Mouse (Mus musculus) brain, embryonic 14.5 days (tissue): ENCODE data around the gene Snrpe.

Experiments
- CTCF ChIP-seq: fragments of 200-500 bp; IDR thresholded peaks from 2 replicates; pipeline ENCODE4 v1.5.1; 2012; ENCODE audit warnings: inconsistent platforms, mild to moderate bottlenecking, moderate library complexity, borderline replicate concordance; ENCODE audit not compliant: insufficient read depth, insufficient read length; ENCODE audit errors: extremely low read depth
- POLR2A ChIP-seq: fragments of 200-500 bp; IDR thresholded peaks from 2 replicates; pipeline ENCODE4 v1.6.1; 2012; ENCODE audit warnings: mild to moderate bottlenecking, inconsistent platforms, borderline replicate concordance; ENCODE audit not compliant: poor library complexity, insufficient read depth, insufficient read length, severe bottlenecking; ENCODE audit errors: extremely low read depth

DNA sequence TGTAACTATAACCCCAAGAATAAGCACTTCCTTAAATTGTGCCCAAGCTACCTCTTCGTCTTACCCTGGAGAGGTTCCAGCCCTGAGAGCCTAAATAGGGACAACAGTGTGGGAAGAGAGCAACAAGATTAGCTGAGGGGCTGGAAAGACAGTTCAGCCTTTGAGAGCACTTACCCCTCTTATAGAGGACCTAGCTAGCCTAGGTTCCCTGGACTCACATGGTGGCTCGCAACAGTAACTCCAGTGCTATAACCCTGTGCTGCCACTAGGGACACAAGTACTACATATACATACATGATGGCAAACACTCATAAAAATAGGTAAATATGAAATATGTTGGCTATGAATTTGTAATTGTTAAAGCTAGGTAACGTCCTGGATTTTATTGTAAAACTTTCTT is 3.7 kb upstream of the Snrpe start:
- TF ChIP-seq POLR2A: no peak
- TF ChIP-seq CTCF: peak; percentile 24; the same call in 1 of the 2 replicates
